Mouse (Mus musculus) heart, embryonic 13.5 days (tissue): ENCODE results near the gene P2ry14. TPM values are rescaled to one million over a fixed set of nuclear protein-coding genes. Genes with fewer than 3 reads are reported as not detected.

Source experiments
- ATAC-seq: fragments of 200-750 bp; cut with Nextera tagmentation; 2 replicates; pipeline ENCODE4 v1.8.0; 2017; ENCODE audit warnings: moderate TSS enrichment; ENCODE audit not compliant: insufficient number of reproducible peaks, low FRiP score, low TSS enrichment; ENCODE audit errors: extremely low read depth
- H3K27ac ChIP-seq: fragments of 300-500 bp; sonication (generic); replicated peaks from 2 replicates; pipeline ENCODE4 v1.5.1; 2015; ENCODE audit warnings: moderate library complexity, mild to moderate bottlenecking, inconsistent platforms
- H3K27me3 ChIP-seq: fragments of 300-500 bp; sonication (generic); replicated peaks from 2 replicates; pipeline ENCODE4 v1.6.1; 2015; ENCODE audit warnings: mild to moderate bottlenecking, inconsistent platforms
- H3K36me3 ChIP-seq: fragments of 300-500 bp; sonication (generic); 2 replicates; pipeline ENCODE4 v1.6.1; 2015; ENCODE audit warnings: mild to moderate bottlenecking, inconsistent platforms
- H3K4me1 ChIP-seq: fragments of 300-500 bp; sonication (generic); 2 replicates; pipeline ENCODE4 v1.6.1; 2015; ENCODE audit warnings: inconsistent platforms
- H3K4me2 ChIP-seq: fragments of 300-500 bp; sonication (generic); 2 replicates; pipeline ENCODE4 v1.6.1; 2015; ENCODE audit warnings: inconsistent platforms, mild to moderate bottlenecking, moderate library complexity
- H3K4me3 ChIP-seq: fragments of 300-500 bp; sonication (generic); 2 replicates; pipeline ENCODE4 v1.5.1; 2015; ENCODE audit warnings: moderate library complexity, mild to moderate bottlenecking, inconsistent platforms
- H3K9ac ChIP-seq: fragments of 300-500 bp; sonication (generic); 2 replicates; pipeline ENCODE4 v1.6.1; 2015; ENCODE audit warnings: inconsistent platforms, mild to moderate bottlenecking, moderate library complexity
- H3K9me3 ChIP-seq: fragments of 300-500 bp; sonication (generic); 2 replicates; pipeline ENCODE4 v1.6.1; 2016; ENCODE audit warnings: inconsistent platforms
- WGBS: fragments of 180-500 bp; shearing (Covaris S2); methylation state at CpG from one replicate; pipeline ENCODE4 v1.1.7; 2015; ENCODE audit warnings: mixed read lengths; 5-methylcytosine and 5-hydroxymethylcytosine counted together
- polyA plus RNA-seq: library from polyadenylated mRNA; unstranded; fragments of >200 nt; fragmentation: Nextera tagmentation; extraction: Ambion mirVana; gene quantifications from 2 replicates; pipeline ENCODE4 v1.2.1, GENCODE M21; 2015

The P2ry14 gene
- polyA plus RNA-seq = 1.7 and 2.3 TPM in 2 replicates

GRCm38 (mm10) chr3:59153424-59153823 is at the start of gene P2ry14:
Gene P2ry14, minus strand, starts transcription at chr3:59153618.
- H3K36me3 ChIP-seq = no peaks in the 10 kb centered on the region
- no peak within 1 kb of the TSS for H3K4me2 ChIP-seq
- no peak within 1 kb of the TSS for H3K9ac ChIP-seq
- H3K4me1 ChIP-seq = peaks cover 7% of the 10 kb centered on the region; the same call in 1 of the 2 replicates
- no peak within 1 kb of the TSS for H3K4me3 ChIP-seq
- WGBS = 52% methylated on average over 5 of the region's 5 CpGs
- H3K27me3 ChIP-seq = no peaks in the 10 kb centered on the region
- H3K27ac ChIP-seq = no peak within 1 kb of the TSS
- ATAC-seq = no peak
- H3K9me3 ChIP-seq = no peaks in the 10 kb centered on the region

DNA sequence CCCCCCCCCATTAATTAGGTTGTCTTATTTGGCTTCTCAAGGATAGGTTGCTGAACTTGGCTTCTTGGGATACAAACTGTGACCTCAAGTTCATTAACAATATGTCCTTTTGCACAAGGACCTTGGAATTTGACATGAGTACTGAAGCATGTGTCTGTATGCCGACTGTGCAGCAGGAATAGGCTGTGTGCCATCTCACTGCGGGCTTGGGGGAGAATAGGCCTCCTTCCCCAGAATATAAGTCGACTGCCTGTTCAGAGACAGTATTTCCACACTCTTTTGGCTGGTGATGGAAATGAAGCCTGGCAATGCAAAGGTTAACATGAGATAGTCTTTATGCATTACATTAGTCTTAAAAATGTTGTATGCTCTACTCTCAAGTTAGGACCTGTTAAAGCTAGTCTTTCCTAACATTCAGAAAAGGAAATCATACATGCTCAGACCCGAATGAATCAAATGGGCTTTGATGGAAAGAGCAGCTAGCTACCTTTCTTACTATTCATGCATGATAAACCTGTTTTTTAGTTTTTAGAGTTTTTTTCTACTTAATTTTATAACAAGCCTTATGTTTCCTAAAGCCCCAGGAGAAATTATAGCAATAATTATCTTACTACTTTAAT is 44.0 kb upstream of the P2ry14 start:
- Histone ChIP-seq H3K36me3 (no peaks in the 10 kb centered on the region), H3K9ac (no peak overlapping the region), H3K4me2 (no peak overlapping the region), H3K27ac (no peak overlapping the region), H3K27me3 (no peaks in the 10 kb centered on the region), H3K4me3 (no peak overlapping the region), H3K9me3 (no peaks in the 10 kb centered on the region), H3K4me1 (no peaks in the 10 kb centered on the region)
- no peak for ATAC-seq
- WGBS = 74% methylated on average over 4 of the region's 4 CpGs

GRCm38 (mm10) chr3:59194938-59195337 is 41.5 kb upstream of the P2ry14 start, which contains the start of gene Gpr87:
Gene Gpr87, minus strand, starts transcription at chr3:59195104.
- Histone ChIP-seq H3K9ac (no peak within 1 kb of the TSS), H3K4me2 (no peak within 1 kb of the TSS), H3K9me3 (no peaks in the 10 kb centered on the region), H3K27ac (no peak within 1 kb of the TSS), H3K36me3 (no peaks in the 10 kb centered on the region), H3K4me3 (no peak within 1 kb of the TSS), H3K4me1 (no peaks in the 10 kb centered on the region), H3K27me3 (no peaks in the 10 kb centered on the region)
- no peak for ATAC-seq
- 72% methylated on average over 7 of the region's 7 CpGs for WGBS

- Histone ChIP-seq H3K4me1 (no peaks in the 10 kb centered on the region), H3K9me3 (no peaks in the 10 kb centered on the region), H3K9ac (no peak overlapping the region), H3K27me3 (no peaks in the 10 kb centered on the region), H3K36me3 (no peaks in the 10 kb centered on the region), H3K4me2 (no peak overlapping the region), H3K27ac (no peak overlapping the region), H3K4me3 (no peak overlapping the region)
- WGBS = 83% methylated on average over 7 of the region's 7 CpGs
- ATAC-seq = no peak
Observed at GRCm38 (mm10) chr3:59194099-59194498, 40.7 kb upstream of the P2ry14 start.

DNA sequence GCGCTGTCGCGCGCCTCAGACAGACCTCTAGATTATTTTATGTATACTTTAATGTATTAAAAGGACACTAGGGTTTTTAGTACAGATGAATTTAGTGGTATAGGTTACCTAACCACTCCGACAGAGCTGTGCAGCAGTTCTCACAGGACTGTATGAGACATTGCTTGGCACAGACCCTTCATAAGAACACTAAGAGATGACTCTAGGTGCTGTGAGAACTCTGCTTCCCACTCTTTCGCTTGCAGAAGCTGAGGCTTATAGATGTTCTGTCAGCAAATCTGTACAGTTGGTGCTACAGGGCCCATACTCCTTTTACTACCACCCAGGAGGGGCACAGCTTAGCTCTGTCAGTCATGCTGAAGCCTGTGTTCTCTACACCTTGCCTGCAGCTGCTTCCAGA is 38.3 kb upstream of the P2ry14 start:
- Histone ChIP-seq H3K36me3 (no peaks in the 10 kb centered on the region), H3K27ac (no peak overlapping the region), H3K4me1 (0 out of 2 replicates have a peak, but pooled peaks cover 3% of the 10 kb centered on the region), H3K4me2 (no peak overlapping the region), H3K4me3 (no peak overlapping the region), H3K9me3 (no peaks in the 10 kb centered on the region), H3K27me3 (no peaks in the 10 kb centered on the region), H3K9ac (no peak overlapping the region)
- ATAC-seq = no peak
- WGBS = 93% methylated on average over 6 of the region's 6 CpGs

DNA sequence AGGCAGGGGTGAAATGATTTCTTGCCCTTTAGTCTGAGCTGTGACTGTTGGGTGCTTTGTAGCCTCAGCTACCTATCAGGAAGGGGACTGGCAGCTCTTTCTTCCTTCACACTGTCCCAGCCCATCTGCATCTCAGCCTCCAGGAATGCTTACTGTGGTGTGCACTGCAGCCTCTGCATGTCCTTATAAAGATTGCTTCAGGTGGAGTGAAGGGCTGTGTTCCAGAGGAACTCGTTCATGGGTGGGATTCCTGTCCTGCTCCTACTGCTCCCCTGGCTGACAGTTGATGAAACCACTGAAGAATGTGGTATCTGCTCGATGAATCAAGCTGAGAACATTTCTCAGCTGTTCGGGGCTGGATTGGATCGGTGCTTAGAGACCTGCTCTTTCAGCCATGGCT is 33.9 kb upstream of the P2ry14 start:
- H3K27ac ChIP-seq = no peak overlapping the region
- WGBS = 55% methylated on average over 4 of the region's 4 CpGs
- H3K4me2 ChIP-seq = no peak overlapping the region
- no peak overlapping the region for H3K4me3 ChIP-seq
- no peaks in the 10 kb centered on the region for H3K36me3 ChIP-seq
- H3K4me1 ChIP-seq = 0 out of 2 replicates have a peak, but pooled peaks cover 3% of the 10 kb centered on the region
- H3K9me3 ChIP-seq = no peaks in the 10 kb centered on the region
- ATAC-seq = no peak
- H3K9ac ChIP-seq = no peak overlapping the region
- no peaks in the 10 kb centered on the region for H3K27me3 ChIP-seq

GRCm38 (mm10) chr3:59185662-59186061 is 32.2 kb upstream of the P2ry14 start:
- H3K27ac ChIP-seq = no peak overlapping the region
- H3K4me1 ChIP-seq = 0 out of 2 replicates have a peak, but pooled peaks cover 3% of the 10 kb centered on the region
- H3K27me3 ChIP-seq = no peaks in the 10 kb centered on the region
- no peak overlapping the region for H3K4me2 ChIP-seq
- ATAC-seq = no peak
- no peaks in the 10 kb centered on the region for H3K36me3 ChIP-seq
- no peak overlapping the region for H3K4me3 ChIP-seq
- no peak overlapping the region for H3K9ac ChIP-seq
- no peaks in the 10 kb centered on the region for H3K9me3 ChIP-seq
- WGBS = 58% methylated on average over 4 of the region's 4 CpGs

- no peaks in the 10 kb centered on the region for H3K36me3 ChIP-seq
- no peak overlapping the region for H3K27ac ChIP-seq
- H3K4me2 ChIP-seq = no peak overlapping the region
- no peak overlapping the region for H3K4me3 ChIP-seq
- ATAC-seq = no peak
- no peak overlapping the region for H3K9ac ChIP-seq
- H3K27me3 ChIP-seq = no peaks in the 10 kb centered on the region
- H3K9me3 ChIP-seq = no peaks in the 10 kb centered on the region
- H3K4me1 ChIP-seq = peaks cover 9% of the 10 kb centered on the region
Observed at GRCm38 (mm10) chr3:59182129-59182528, 28.7 kb upstream of the P2ry14 start.

DNA sequence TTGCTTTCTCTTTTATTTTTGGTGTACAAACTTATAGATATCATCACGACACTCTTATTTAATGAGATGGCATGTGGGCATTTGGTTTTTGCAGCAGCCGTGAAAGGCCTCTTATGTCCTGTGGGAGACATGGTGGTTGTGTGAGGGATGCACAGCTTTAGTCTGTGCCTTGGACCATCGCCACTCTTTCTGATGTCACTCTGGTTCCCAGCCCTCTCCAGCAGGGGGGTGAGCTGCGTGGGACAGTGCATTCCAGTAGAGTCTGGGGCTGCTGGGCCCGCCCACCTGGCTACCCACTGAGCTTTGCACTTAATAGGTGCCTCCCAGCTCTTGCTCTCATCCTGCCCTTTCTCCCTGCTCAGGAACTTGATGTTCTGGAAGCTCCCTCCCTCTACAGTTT is 27.7 kb upstream of the P2ry14 start:
- 66% methylated on average over 5 of the region's 5 CpGs for WGBS
- no peak overlapping the region for H3K4me2 ChIP-seq
- no peak for ATAC-seq
- no peak overlapping the region for H3K27ac ChIP-seq
- no peaks in the 10 kb centered on the region for H3K27me3 ChIP-seq
- no peak overlapping the region for H3K4me3 ChIP-seq
- peaks cover 13% of the 10 kb centered on the region for H3K4me1 ChIP-seq
- H3K9me3 ChIP-seq = no peaks in the 10 kb centered on the region
- no peaks in the 10 kb centered on the region for H3K36me3 ChIP-seq
- no peak overlapping the region for H3K9ac ChIP-seq

GRCm38 (mm10) chr3:59176871-59177270 is 23.5 kb upstream of the P2ry14 start:
- Histone ChIP-seq H3K4me3 (no peak overlapping the region), H3K9me3 (no peaks in the 10 kb centered on the region), H3K4me1 (peaks cover 13% of the 10 kb centered on the region), H3K9ac (no peak overlapping the region), H3K36me3 (no peaks in the 10 kb centered on the region), H3K27ac (no peak overlapping the region), H3K4me2 (no peak overlapping the region), H3K27me3 (no peaks in the 10 kb centered on the region)
- 51% methylated on average over 5 of the region's 5 CpGs for WGBS
- no peak for ATAC-seq

DNA sequence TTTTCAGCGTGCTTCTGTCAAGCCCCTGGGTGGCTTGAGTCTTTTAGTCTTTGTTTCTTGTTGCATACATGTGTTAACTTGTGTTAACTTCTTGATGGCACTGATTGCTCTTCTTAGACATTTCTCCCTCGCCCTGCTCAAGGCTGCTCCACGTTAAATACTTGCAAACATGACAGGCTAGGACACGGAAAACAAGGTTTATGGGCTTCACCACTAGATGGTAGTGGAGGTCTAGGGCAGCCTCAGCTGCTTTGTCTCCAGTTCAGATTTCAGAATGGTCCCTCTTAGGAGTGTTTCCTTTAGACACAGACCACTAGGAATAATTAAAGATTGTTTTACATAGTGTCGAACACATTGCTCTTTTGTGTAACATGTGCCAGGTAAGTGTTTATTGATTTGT is 21.8 kb upstream of the P2ry14 start:
- Histone ChIP-seq H3K4me2 (no peak overlapping the region), H3K27ac (no peak overlapping the region), H3K9ac (no peak overlapping the region), H3K4me1 (peaks cover 18% of the 10 kb centered on the region), H3K36me3 (no peaks in the 10 kb centered on the region), H3K9me3 (no peaks in the 10 kb centered on the region), H3K4me3 (no peak overlapping the region), H3K27me3 (no peaks in the 10 kb centered on the region)
- WGBS = 28% methylated on average over 5 of the region's 5 CpGs
- ATAC-seq = no peak

GRCm38 (mm10) chr3:59174426-59175154 is 21.2 kb upstream of the P2ry14 start:
- Histone ChIP-seq H3K9me3 (no peaks in the 10 kb centered on the region), H3K4me2 (no peak overlapping the region), H3K4me1 (peaks cover 25% of the 10 kb centered on the region), H3K27ac (no peak overlapping the region), H3K27me3 (no peaks in the 10 kb centered on the region), H3K4me3 (no peak overlapping the region), H3K9ac (no peak overlapping the region), H3K36me3 (no peaks in the 10 kb centered on the region)
- 72% methylated on average over 6 of the region's 6 CpGs for WGBS
- no peak for ATAC-seq
